Mouse (Mus musculus): ENCODE measurements around the gene Usp10.

GRCm38 (mm10) chr8:119931317-119931716 is 21.2 kb downstream of the Usp10 start:
- TF ChIP-seq POLR2AphosphoS5 (IDR thresholded peaks at IDR 0.05; ENCODE audit: insufficient replicate concordance, low read depth, low read length) (no peak), CTCF (IDR thresholded peaks at IDR 0.05; ENCODE audit: low read depth, low read length) (no peak), GATA1 (IDR thresholded peaks at IDR 0.05; ENCODE audit: borderline replicate concordance, low read length) (no peak), TAL1 (conservative IDR thresholded peaks at IDR 0.05; ENCODE audit: low read depth, low read length) (no peak), GATA2 (IDR thresholded peaks at IDR 0.05; ENCODE audit: borderline replicate concordance, low read depth, low read length) (no peak)

Measured in G1E (cell line).